ENCODE assay signal across 9 mouse cellular contexts in genomic region chr17:3509841-3510240, GRCm38 (mm10). TPM values are rescaled to one million over a fixed set of nuclear protein-coding genes. Genes with fewer than 3 reads are reported as not detected.
A peak's percentile ranks its signal among the peaks of the same experiment; 100 is the strongest.
DNase-seq lines count a peak whose midpoint lies in the region; ATAC-seq and TF ChIP-seq lines count a peak whose summit lies in the region.
"Had no signal": no experiment of that assay in that cellular context is flagged by ENCODE, and none has a peak within 500 bp of the region (broad histone marks: within the 10 kb centered on the region; RNA-seq: fewer than 3 reads in every experiment).

No protein-coding gene starts in this region.

- no peaks in the 10 kb centered on the region for H3K36me3 ChIP-seq in liver, embryonic 13.5 days
- no peaks in the 10 kb centered on the region for H3K36me3 ChIP-seq in neural tube, embryonic 11.5 days (ENCODE audit: control insufficient read depth, insufficient read depth, low read length)
- H3K36me3 ChIP-seq in stomach, postnatal 0 days (ENCODE audit: control insufficient read depth, insufficient read depth, low read length), result no peaks in the 10 kb centered on the region

- TF ChIP-seq CTCF in stomach, postnatal 0 days (IDR thresholded peaks at IDR 0.05; ENCODE audit: low read depth), result peak; percentile 94

- H3K27me3 ChIP-seq in liver, embryonic 13.5 days, result no peaks in the 10 kb centered on the region
- no peaks in the 10 kb centered on the region for H3K27me3 ChIP-seq in neural tube, embryonic 11.5 days (ENCODE audit: control insufficient read depth, insufficient read depth, low read length)
- no peaks in the 10 kb centered on the region for H3K27me3 ChIP-seq in stomach, postnatal 0 days (ENCODE audit: control insufficient read depth, insufficient read depth, low read length)

- no peak overlapping the region for H3K4me3 ChIP-seq in liver, embryonic 13.5 days (replicated peaks)
- H3K4me3 ChIP-seq in neural tube, embryonic 11.5 days (ENCODE audit: low read depth, low read length), result no peak overlapping the region
- no peak overlapping the region for H3K4me3 ChIP-seq in stomach, postnatal 0 days (ENCODE audit: low read depth, low read length)
- H3K4me3 ChIP-seq: myocyte had no signal

- 12% methylated on average over 1 of the region's 1 CpGs for WGBS in liver, embryonic 13.5 days (ENCODE audit: insufficient replicate concordance)
- WGBS in neural tube, embryonic 11.5 days, result 26% methylated on average over 1 of the region's 1 CpGs
- WGBS in stomach, postnatal 0 days, result 28% methylated on average over 1 of the region's 1 CpGs

- peak; percentile 69 for DNase-seq in CD4-positive, CD25-positive, alpha-beta regulatory T cell, adult 2 months (ENCODE audit: low read depth, low spot score)
- DNase-seq in adrenal gland, adult 18-20 months (ENCODE audit: low spot score in 2 of 2), result peak; percentile 47 to 55
- peak; percentile 84 for DNase-seq in embryo, embryonic 10 days (ENCODE audit: low spot score)
- DNase-seq in heart, adult 8-10 months (ENCODE audit: low spot score), result peak; percentile 50
- peak; percentile 81 for DNase-seq in kidney, postnatal 10 days
- DNase-seq in liver, embryonic 13.5 days, result peak; percentile 22
- DNase-seq in neural tube, embryonic 11.5 days (ENCODE audit: low spot score), result peak; percentile 70
- DNase-seq in stomach, postnatal 0 days (ENCODE audit: low spot score), result peak; percentile 67

- H3K27ac ChIP-seq in liver, embryonic 13.5 days, result no peak overlapping the region
- H3K27ac ChIP-seq in neural tube, embryonic 11.5 days (ENCODE audit: low read depth, low read length), result no peak overlapping the region
- no peak overlapping the region for H3K27ac ChIP-seq in stomach, postnatal 0 days (replicated peaks)

- H3K4me2 ChIP-seq in liver, embryonic 13.5 days, result no peak overlapping the region
- no peak overlapping the region for H3K4me2 ChIP-seq in neural tube, embryonic 11.5 days (ENCODE audit: low read depth)
- no peak overlapping the region for H3K4me2 ChIP-seq in stomach, postnatal 0 days (replicated peaks; ENCODE audit: low read depth)

- H3K9ac ChIP-seq in liver, embryonic 13.5 days, result no peak overlapping the region
- no peak overlapping the region for H3K9ac ChIP-seq in neural tube, embryonic 11.5 days (ENCODE audit: low read length)
- H3K9ac ChIP-seq in stomach, postnatal 0 days (ENCODE audit: low read length), result no peak overlapping the region

- no peak for TF ChIP-seq EP300 in stomach, postnatal 0 days (optimal IDR thresholded peaks at IDR 0.05)

- peak; percentile 57; the same call in 1 of the 2 replicates for ATAC-seq in liver, embryonic 13.5 days (ENCODE audit: low read depth)
- peak; percentile 41; the same call in 1 of the 2 replicates for ATAC-seq in neural tube, embryonic 11.5 days (ENCODE audit: insufficient read depth, low FRiP score, low TSS enrichment)
- ATAC-seq in stomach, postnatal 0 days (ENCODE audit: low FRiP score, low TSS enrichment), result peak; percentile 70; the same call in 1 of the 2 replicates

- H3K9me3 ChIP-seq in liver, embryonic 13.5 days (replicated peaks), result no peaks in the 10 kb centered on the region
- no peaks in the 10 kb centered on the region for H3K9me3 ChIP-seq in neural tube, embryonic 11.5 days (ENCODE audit: control insufficient read depth, low read length)
- H3K9me3 ChIP-seq in stomach, postnatal 0 days (ENCODE audit: control insufficient read depth, low read length), result no peaks in the 10 kb centered on the region

- no peaks in the 10 kb centered on the region for H3K4me1 ChIP-seq in liver, embryonic 13.5 days (replicated peaks)
- no peaks in the 10 kb centered on the region for H3K4me1 ChIP-seq in neural tube, embryonic 11.5 days (ENCODE audit: control insufficient read depth, insufficient read depth, low read length)
- H3K4me1 ChIP-seq in stomach, postnatal 0 days (replicated peaks; ENCODE audit: control insufficient read depth, insufficient read depth), result no peaks in the 10 kb centered on the region

RNA-seq across cellular contexts. Expression of gene Cldn20, which starts 22.5 kb away (rescaled TPM):
- total RNA-seq in adrenal gland, adult 18-20 months (2021), result not detected
- total RNA-seq in heart, adult 8-10 months (2022), result not detected
- 0.17 TPM in 1 of 2 replicates, not detected in the other for polyA plus RNA-seq in liver, embryonic 13.5 days (2015; fragmentation: Nextera tagmentation; extraction: Ambion mirVana)
- not detected in 2 replicates for polyA plus RNA-seq in neural tube, embryonic 11.5 days (2014; fragmentation: Nextera tagmentation; extraction: Ambion mirVana)
- not detected in 2 replicates for polyA plus RNA-seq in stomach, postnatal 0 days (2015; fragmentation: Nextera tagmentation; extraction: Ambion mirVana)

RNA-seq across cellular contexts. Expression of gene Tfb1m, which starts 47.7 kb away (rescaled TPM):
- 1 to 10 TPM; 8.8 to 9.8 TPM for total RNA-seq in adrenal gland, adult 18-20 months (2021)
- 10 to 100 TPM; 10.4 to 12.6 (median 11.9) TPM for total RNA-seq in heart, adult 8-10 months (2022)
- 14.1 and 15.1 TPM in 2 replicates for polyA plus RNA-seq in liver, embryonic 13.5 days (2015; fragmentation: Nextera tagmentation; extraction: Ambion mirVana)
- polyA plus RNA-seq in neural tube, embryonic 11.5 days (2014; fragmentation: Nextera tagmentation; extraction: Ambion mirVana), result 21.0 and 23.9 TPM in 2 replicates
- 9.0 and 9.6 TPM in 2 replicates for polyA plus RNA-seq in stomach, postnatal 0 days (2015; fragmentation: Nextera tagmentation; extraction: Ambion mirVana)

Comparison
In these comparisons a context has a peak if more than half of its experiments do, and no peak if none do; other contexts are left out.
1. DNase-seq: peak in every context shown above with its lines; median percentile 84 in embryo, embryonic 10 days; 81 in kidney, postnatal 10 days; 70 in neural tube, embryonic 11.5 days; 69 in CD4-positive, CD25-positive, alpha-beta regulatory T cell, adult 2 months; 67 in stomach, postnatal 0 days; 51 in adrenal gland, adult 18-20 months; 50 in heart, adult 8-10 months; 22 in liver, embryonic 13.5 days.